Mouse (Mus musculus) MEL (cell line): Measurements from ENCODE around the gene Tent5b. TPM values are rescaled to one million over a fixed set of nuclear protein-coding genes. Genes with fewer than 3 reads are reported as not detected.

Experiments used
- DNase-seq: peaks from one replicate; pipeline ENCODE4 v3.0.0; 2011; ENCODE audit warnings: low read depth, low spot score
- H3K27ac ChIP-seq: 2 replicates; pipeline ENCODE4 v1.5.1; 2012; ENCODE audit warnings: low read depth, mild to moderate bottlenecking, control low read depth, low read length, moderate library complexity; ENCODE audit not compliant: control insufficient read depth
- H3K27me3 ChIP-seq, 2 experiments: fragments of 150-350 bp in 1 of 2; sonication (generic) in 1 of 2; 2 replicates each; pipeline ENCODE4 v1.6.1; 2012; ENCODE audit warnings: low read length in 2 of 2, mild to moderate bottlenecking in 2 of 2, improper control_type of control experiment in 1 of 2, moderate library complexity in 1 of 2; ENCODE audit not compliant: insufficient read depth in 2 of 2, control insufficient read depth in 1 of 2
- H3K36me3 ChIP-seq, 2 experiments: 2 replicates each; pipeline ENCODE4 v1.6.1; 2012 to 2014; ENCODE audit warnings: low read length in 2 of 2, improper control_type of control experiment in 1 of 2, inconsistent platforms in 1 of 2, mild to moderate bottlenecking in 1 of 2; ENCODE audit not compliant: insufficient read depth in 2 of 2, control insufficient read depth in 1 of 2
- H3K4me1 ChIP-seq, 2 experiments: fragments of 150-350 bp in 1 of 2; sonication (generic) in 1 of 2; 2 replicates each; pipeline ENCODE4 v1.6.1; 2012; ENCODE audit warnings: low read length in 2 of 2, improper control_type of control experiment in 1 of 2, mild to moderate bottlenecking in 1 of 2; ENCODE audit not compliant: insufficient read depth in 2 of 2, control insufficient read depth in 1 of 2
- H3K4me3 ChIP-seq, 2 experiments: fragments of 150-350 bp in 1 of 2; sonication (generic) in 1 of 2; 2 replicates each; pipeline ENCODE4 v1.5.1; 2012; ENCODE audit warnings: low read depth in 2 of 2, low read length in 2 of 2, mild to moderate bottlenecking in 2 of 2, moderate library complexity in 2 of 2, control low read depth in 1 of 2, improper control_type of control experiment in 1 of 2; ENCODE audit not compliant: control insufficient read depth in 1 of 2, insufficient read depth in 1 of 2
- H3K79me2 ChIP-seq: 2 replicates; pipeline ENCODE4 v1.6.1; 2012; ENCODE audit warnings: mild to moderate bottlenecking, low read length, moderate library complexity; ENCODE audit not compliant: control insufficient read depth, poor library complexity, insufficient read depth
- H3K9ac ChIP-seq: 2 replicates; pipeline ENCODE4 v1.6.1; 2012; ENCODE audit warnings: low read depth, mild to moderate bottlenecking, control low read depth, low read length, moderate library complexity; ENCODE audit not compliant: control insufficient read depth, poor library complexity, severe bottlenecking
- H3K9me3 ChIP-seq: fragments of 150-350 bp; sonication (generic); replicated peaks from 2 replicates; pipeline ENCODE4 v1.6.1; 2012; ENCODE audit warnings: mild to moderate bottlenecking, low read length, improper control_type of control experiment, moderate library complexity; ENCODE audit not compliant: insufficient read depth
- BHLHE40 ChIP-seq: IDR thresholded peaks from 2 replicates; pipeline ENCODE4 v1.6.1; 2012; ENCODE audit warnings: low read depth, mild to moderate bottlenecking, inconsistent platforms, low read length, improper control_type of control experiment, borderline replicate concordance
- CHD1 ChIP-seq: IDR thresholded peaks from 2 replicates; pipeline ENCODE4 v1.6.1; 2012; ENCODE audit warnings: low read depth, mild to moderate bottlenecking, inconsistent platforms, low read length, improper control_type of control experiment
- CHD2 ChIP-seq: IDR thresholded peaks from 2 replicates; pipeline ENCODE4 v1.6.1; 2011; ENCODE audit warnings: low read length, improper control_type of control experiment
- CTCF ChIP-seq, 3 experiments: IDR thresholded peaks in 2 of 3; conservative IDR thresholded peaks in 1 of 3; 2 replicates each; pipeline ENCODE4 v1.5.1; 2011 to 2012; ENCODE audit warnings: low read length in 3 of 3, low read depth in 2 of 3, mild to moderate bottlenecking in 2 of 3, improper control_type of control experiment in 1 of 3, inconsistent platforms in 1 of 3, mixed read lengths in 1 of 3, moderate library complexity in 1 of 3; ENCODE audit not compliant: control insufficient read depth in 1 of 3, insufficient read depth in 1 of 3, poor library complexity in 1 of 3, severe bottlenecking in 1 of 3
- E2F4 ChIP-seq: IDR thresholded peaks from 2 replicates; pipeline ENCODE4 v1.6.1; 2011; ENCODE audit warnings: low read depth, low read length, improper control_type of control experiment, borderline replicate concordance
- ETS1 ChIP-seq: IDR thresholded peaks from 2 replicates; pipeline ENCODE4 v1.6.1; 2012; ENCODE audit warnings: low read depth, mild to moderate bottlenecking, inconsistent platforms, low read length, improper control_type of control experiment, moderate library complexity
- GABPA ChIP-seq: IDR thresholded peaks from 2 replicates; pipeline ENCODE4 v1.6.1; 2012; ENCODE audit warnings: low read depth, mild to moderate bottlenecking, inconsistent platforms, low read length, improper control_type of control experiment, moderate library complexity
- HCFC1 ChIP-seq: IDR thresholded peaks from 2 replicates; pipeline ENCODE4 v1.6.1; 2012; ENCODE audit warnings: low read depth, mild to moderate bottlenecking, inconsistent platforms, low read length, improper control_type of control experiment, moderate library complexity
- KAT2A ChIP-seq: conservative IDR thresholded peaks from 2 replicates; pipeline ENCODE4 v1.6.1; 2012; ENCODE audit warnings: low read depth, low read length, improper control_type of control experiment, inconsistent platforms
- MAFK ChIP-seq: IDR thresholded peaks from 2 replicates; pipeline ENCODE4 v1.6.1; 2011; ENCODE audit warnings: low read depth, mild to moderate bottlenecking, low read length, improper control_type of control experiment, borderline replicate concordance
- MAX ChIP-seq: IDR thresholded peaks from 2 replicates; pipeline ENCODE4 v1.6.1; 2011; ENCODE audit warnings: low read length, improper control_type of control experiment
- MAZ ChIP-seq: IDR thresholded peaks from 2 replicates; pipeline ENCODE4 v1.6.1; 2012; ENCODE audit warnings: low read depth, mild to moderate bottlenecking, inconsistent platforms, low read length, improper control_type of control experiment
- MEF2A ChIP-seq: IDR thresholded peaks from 2 replicates; pipeline ENCODE4 v1.6.1; 2014; ENCODE audit warnings: low read depth, mild to moderate bottlenecking, inconsistent platforms, low read length, improper control_type of control experiment; ENCODE audit not compliant: poor library complexity, insufficient replicate concordance, severe bottlenecking; ENCODE audit errors: extremely low read depth
- NRF1 ChIP-seq: IDR thresholded peaks from 2 replicates; pipeline ENCODE4 v1.6.1; 2014; ENCODE audit warnings: low read depth, mild to moderate bottlenecking, inconsistent platforms, low read length, improper control_type of control experiment, moderate library complexity; ENCODE audit not compliant: poor library complexity, insufficient read depth, severe bottlenecking
- POLR2A ChIP-seq, 2 experiments: IDR thresholded peaks; 2 replicates each; pipeline ENCODE4 v1.6.1; 2011 to 2012; ENCODE audit warnings: low read length in 2 of 2, mild to moderate bottlenecking in 2 of 2, control low read depth in 1 of 2, improper control_type of control experiment in 1 of 2, low read depth in 1 of 2, moderate library complexity in 1 of 2; ENCODE audit not compliant: control insufficient read depth in 1 of 2, insufficient read depth in 1 of 2, poor library complexity in 1 of 2
- POLR2AphosphoS5 ChIP-seq: IDR thresholded peaks from 2 replicates; pipeline ENCODE4 v1.6.1; 2012; ENCODE audit warnings: low read depth, borderline replicate concordance, mild to moderate bottlenecking, inconsistent platforms, low read length, moderate library complexity, mixed read lengths
- RCOR1 ChIP-seq: IDR thresholded peaks from 2 replicates; pipeline ENCODE4 v1.6.1; 2012; ENCODE audit warnings: low read depth, mild to moderate bottlenecking, inconsistent platforms, low read length, improper control_type of control experiment
- SMC3 ChIP-seq: IDR thresholded peaks from 2 replicates; pipeline ENCODE4 v1.6.1; 2011; ENCODE audit warnings: low read depth, low read length, improper control_type of control experiment
- TAL1 ChIP-seq: IDR thresholded peaks from 2 replicates; pipeline ENCODE4 v1.6.1; 2012; ENCODE audit warnings: mild to moderate bottlenecking, inconsistent platforms, low read length, moderate library complexity, mixed read lengths
- UBTF ChIP-seq: IDR thresholded peaks from 2 replicates; pipeline ENCODE4 v1.6.1; 2012; ENCODE audit warnings: low read depth, mild to moderate bottlenecking, inconsistent platforms, low read length, improper control_type of control experiment, moderate library complexity, borderline replicate concordance; ENCODE audit not compliant: insufficient read depth
- USF1 ChIP-seq: IDR thresholded peaks from 2 replicates; pipeline ENCODE4 v1.6.1; 2014; ENCODE audit warnings: low read depth, mild to moderate bottlenecking, inconsistent platforms, low read length, improper control_type of control experiment, moderate library complexity
- ZKSCAN1 ChIP-seq: IDR thresholded peaks from 2 replicates; pipeline ENCODE4 v1.6.1; 2012; ENCODE audit warnings: low read depth, mild to moderate bottlenecking, inconsistent platforms, low read length, improper control_type of control experiment, moderate library complexity
- ZNF384 ChIP-seq: IDR thresholded peaks from 2 replicates; pipeline ENCODE4 v1.6.1; 2012; ENCODE audit warnings: low read depth, mild to moderate bottlenecking, inconsistent platforms, low read length, improper control_type of control experiment
- polyA plus RNA-seq, 2 experiments: library from polyadenylated mRNA; stranded (reverse) in 1 of 2; unstranded in 1 of 2; fragments of >175 nt in 1 of 2; fragments of >200 nt in 1 of 2; gene quantifications; 2 replicates each; pipeline versions ENCODE4 v1.2.1 to v1.2.4; 2012; ENCODE audit warnings: low replicate concordance in 2 of 2, low read depth in 1 of 2; ENCODE audit not compliant: insufficient read length in 2 of 2, insufficient read depth in 1 of 2, missing spikeins in 1 of 2
- total RNA-seq: library from RNA; depleted of rRNA; stranded (reverse); fragments of 300-350 nt; gene quantifications from 2 replicates; pipeline ENCODE4 v1.2.3, GENCODE M21; 2012

The Tent5b gene
- total and polyA plus RNA-seq, 3 experiments = 2.5 to 3.6 TPM; not detected in 1

- H3K4me3 ChIP-seq = no peak overlapping the region
- H3K27me3 ChIP-seq = peaks cover 0 to 3% of the 10 kb centered on the region in 2 experiments; a peak in 3 of 4 replicates
Observed at GRCm38 (mm10) chr4:133440377-133440795, 39.5 kb upstream of the Tent5b start.

GRCm38 (mm10) chr4:133442194-133442593, 37.7 kb upstream of the Tent5b start:
- H3K27ac ChIP-seq = no peak overlapping the region
- H3K4me3 ChIP-seq = no peak overlapping the region
- H3K36me3 ChIP-seq = no peaks in the 10 kb centered on the region
- peaks cover 0 to 3% of the 10 kb centered on the region in 2 experiments; a peak in 3 of 4 replicates for H3K27me3 ChIP-seq
- no peak for DNase-seq
- TF ChIP-seq POLR2A (IDR thresholded peaks at IDR 0.05; ENCODE audit: control insufficient read depth in 1 of 2, insufficient read depth in 1 of 2, low read depth in 1 of 2, low read length in 2 of 2, poor library complexity in 1 of 2) (no peak), E2F4 (no peak), ZNF384 (no peak), POLR2AphosphoS5 (no peak), NRF1 (no peak), BHLHE40 (no peak), CTCF (IDR thresholded peaks at IDR 0.05 in 2 of 3, conservative IDR thresholded peaks at IDR 0.05 in 1 of 3; ENCODE audit: control insufficient read depth in 1 of 3, insufficient read depth in 1 of 3, low read depth in 2 of 3, low read length in 3 of 3, poor library complexity in 1 of 3, severe bottlenecking in 1 of 3) (no peak), MAZ (no peak), USF1 (no peak), MAX (no peak), TAL1 (no peak), MAFK (no peak), CHD2 (no peak), ETS1 (no peak)
- no peak overlapping the region for H3K9ac ChIP-seq
- H3K9me3 ChIP-seq = no peaks in the 10 kb centered on the region
- H3K79me2 ChIP-seq = no peaks in the 10 kb centered on the region
- H3K4me1 ChIP-seq = no peaks in the 10 kb centered on the region; a peak in 1 of 4 replicates

More at GRCm38 (mm10) chr4:133440377-133440795, 39.5 kb upstream of the Tent5b start:
- Histone ChIP-seq H3K4me1 (no peaks in the 10 kb centered on the region; a peak in 1 of 4 replicates), H3K27ac (no peak overlapping the region), H3K9me3 (no peaks in the 10 kb centered on the region), H3K79me2 (no peaks in the 10 kb centered on the region), H3K36me3 (no peaks in the 10 kb centered on the region), H3K9ac (no peak overlapping the region)
- no peak for TF ChIP-seq TAL1
- TF ChIP-seq, all 39 proteins: peak for 0
- DNase-seq = no peak

GRCm38 (mm10) chr4:133443085-133443484, 36.8 kb upstream of the Tent5b start:
- TF ChIP-seq ZKSCAN1 (no peak), MEF2A (no peak), HCFC1 (no peak), MAFK (no peak), BHLHE40 (no peak), CHD1 (no peak), USF1 (no peak), SMC3 (no peak), TAL1 (no peak), RCOR1 (no peak), MAX (no peak), KAT2A (no peak), MAZ (no peak), GABPA (no peak), UBTF (no peak), CHD2 (no peak), POLR2AphosphoS5 (no peak)
- TF ChIP-seq, all 39 proteins: peak for 0
- H3K79me2 ChIP-seq = no peaks in the 10 kb centered on the region
- DNase-seq = no peak
- H3K27me3 ChIP-seq = peaks cover 0 to 3% of the 10 kb centered on the region in 2 experiments; a peak in 3 of 4 replicates
- H3K36me3 ChIP-seq = no peaks in the 10 kb centered on the region
- no peaks in the 10 kb centered on the region; a peak in 1 of 4 replicates for H3K4me1 ChIP-seq
- H3K4me3 ChIP-seq = no peak overlapping the region
- H3K9me3 ChIP-seq = no peaks in the 10 kb centered on the region
- H3K27ac ChIP-seq = no peak overlapping the region
- no peak overlapping the region for H3K9ac ChIP-seq
